Mouse (Mus musculus) midbrain, embryonic 14.5 days (tissue): ENCODE measurements around the gene Rnase4. TPM values are rescaled to one million over a fixed set of nuclear protein-coding genes. Genes with fewer than 3 reads are reported as not detected.

ENCODE experiments used
- ATAC-seq: fragments of 200-750 bp; cut with Nextera tagmentation; 2 replicates; pipeline ENCODE4 v1.8.0; 2017; ENCODE audit warnings: moderate number of reproducible peaks, moderate library complexity; ENCODE audit not compliant: low FRiP score, low TSS enrichment
- DNase-seq: peaks from one replicate; pipeline ENCODE4 v3.0.0-alpha.2; 2015
- H3K27ac ChIP-seq: fragments of 300-500 bp; sonication (generic); replicated peaks from 2 replicates; pipeline ENCODE4 v1.5.1; 2014; ENCODE audit warnings: mild to moderate bottlenecking, low read depth, low read length, moderate library complexity
- H3K27me3 ChIP-seq: fragments of 300-500 bp; sonication (generic); 2 replicates; pipeline ENCODE4 v1.6.1; 2014; ENCODE audit warnings: low read length, control low read depth, mixed read lengths; ENCODE audit not compliant: control insufficient read depth, insufficient read depth
- H3K36me3 ChIP-seq: fragments of 300-500 bp; sonication (generic); 2 replicates; pipeline ENCODE4 v1.6.1; 2014; ENCODE audit warnings: low read length, control low read depth; ENCODE audit not compliant: control insufficient read depth, insufficient read depth
- H3K4me1 ChIP-seq: fragments of 300-500 bp; sonication (generic); 2 replicates; pipeline ENCODE4 v1.6.1; 2014; ENCODE audit warnings: mild to moderate bottlenecking, antibody characterized with exemption, low read length, control low read depth; ENCODE audit not compliant: control insufficient read depth, insufficient read depth
- H3K4me2 ChIP-seq: fragments of 300-500 bp; sonication (generic); 2 replicates; pipeline ENCODE4 v1.6.1; 2014; ENCODE audit warnings: mild to moderate bottlenecking, low read length, moderate library complexity
- H3K4me3 ChIP-seq: fragments of 300-500 bp; sonication (generic); replicated peaks from 2 replicates; pipeline ENCODE4 v1.5.1; 2014; ENCODE audit warnings: low read depth, low read length
- H3K9ac ChIP-seq: fragments of 300-500 bp; sonication (generic); replicated peaks from 2 replicates; pipeline ENCODE4 v1.6.1; 2014; ENCODE audit warnings: mild to moderate bottlenecking, low read length, moderate library complexity
- H3K9me3 ChIP-seq: fragments of 300-500 bp; sonication (generic); 2 replicates; pipeline ENCODE4 v1.6.1; 2016; ENCODE audit warnings: low read length, control low read depth, mixed read lengths; ENCODE audit not compliant: control insufficient read depth
- WGBS: fragments of 180-500 bp; shearing (Covaris S2); extraction: QIAGEN DNeasy Blood & Tissue Kit; methylation state at CpG from one replicate; pipeline ENCODE4 v1.1.7; 2014; 5-methylcytosine and 5-hydroxymethylcytosine counted together
- polyA plus RNA-seq: library from polyadenylated mRNA; unstranded; fragments of >200 nt; fragmentation: Nextera tagmentation; extraction: Ambion mirVana; gene quantifications from 2 replicates; pipeline ENCODE4 v1.2.1, GENCODE M21; 2014

The Rnase4 gene
- polyA plus RNA-seq, 1 experiment from 2014 or later, result 12.7 TPM

GRCm38 (mm10) chr14:51106449-51106967 is 15.6 kb downstream of the Rnase4 start:
- H3K4me2 ChIP-seq, result no peak overlapping the region
- no peaks in the 10 kb centered on the region for H3K4me1 ChIP-seq
- no peak for ATAC-seq

GRCm38 (mm10) chr14:51111966-51112365 is 21.1 kb downstream of the Rnase4 start:
- Histone ChIP-seq H3K27me3 (no peaks in the 10 kb centered on the region), H3K4me1 (no peaks in the 10 kb centered on the region), H3K36me3 (no peaks in the 10 kb centered on the region), H3K9ac (no peak overlapping the region), H3K4me3 (no peak overlapping the region), H3K9me3 (no peaks in the 10 kb centered on the region), H3K4me2 (no peak overlapping the region), H3K27ac (no peak overlapping the region)
- ATAC-seq, result no peak
- 86% methylated on average over 3 of the region's 3 CpGs for WGBS
- no peak for DNase-seq

More at GRCm38 (mm10) chr14:51106449-51106967, 15.6 kb downstream of the Rnase4 start:
- Histone ChIP-seq H3K27ac (no peak overlapping the region), H3K4me3 (no peak overlapping the region), H3K27me3 (no peaks in the 10 kb centered on the region), H3K9ac (no peak overlapping the region), H3K36me3 (no peaks in the 10 kb centered on the region), H3K9me3 (no peaks in the 10 kb centered on the region)
- DNase-seq, result no peak

GRCm38 (mm10) chr14:51113476-51113875 is 22.6 kb downstream of the Rnase4 start:
- no peak overlapping the region for H3K9ac ChIP-seq
- H3K4me3 ChIP-seq, result no peak overlapping the region
- ATAC-seq (no peak), DNase-seq (no peak)
- H3K27ac ChIP-seq, result no peak overlapping the region
- H3K9me3 ChIP-seq, result no peaks in the 10 kb centered on the region
- H3K4me2 ChIP-seq, result no peak overlapping the region
- no peaks in the 10 kb centered on the region for H3K36me3 ChIP-seq
- no peaks in the 10 kb centered on the region for H3K27me3 ChIP-seq
- 26% methylated on average over 9 of the region's 9 CpGs for WGBS
- no peaks in the 10 kb centered on the region for H3K4me1 ChIP-seq

GRCm38 (mm10) chr14:51113916-51114560 is 23.2 kb downstream of the Rnase4 start, which contains the start of gene Eddm3b:
Eddm3b (plus strand) TSS chr14:51114426.
- no peak within 1 kb of the TSS for H3K4me3 ChIP-seq
- no peaks in the 10 kb centered on the region for H3K36me3 ChIP-seq
- WGBS, result 35% methylated on average over 12 of the region's 12 CpGs
- H3K27ac ChIP-seq, result no peak within 1 kb of the TSS
- DNase-seq, result no peak
- no peak within 1 kb of the TSS for H3K4me2 ChIP-seq
- H3K9ac ChIP-seq, result no peak within 1 kb of the TSS
- ATAC-seq, result no peak
- H3K9me3 ChIP-seq, result no peaks in the 10 kb centered on the region
- no peaks in the 10 kb centered on the region for H3K4me1 ChIP-seq
- H3K27me3 ChIP-seq, result no peaks in the 10 kb centered on the region

GRCm38 (mm10) chr14:51125684-51126083 is 34.8 kb downstream of the Rnase4 start:
- H3K4me3 ChIP-seq, result no peak overlapping the region
- no peaks in the 10 kb centered on the region for H3K36me3 ChIP-seq
- no peaks in the 10 kb centered on the region for H3K9me3 ChIP-seq
- WGBS, result 89% methylated on average over 6 of the region's 6 CpGs
- H3K9ac ChIP-seq, result no peak overlapping the region
- H3K4me2 ChIP-seq, result no peak overlapping the region
- DNase-seq, result no peak
- H3K27me3 ChIP-seq, result no peaks in the 10 kb centered on the region
- no peak for ATAC-seq
- H3K4me1 ChIP-seq, result no peaks in the 10 kb centered on the region
- H3K27ac ChIP-seq, result no peak overlapping the region

- H3K4me3 ChIP-seq, result no peak overlapping the region
- no peak overlapping the region for H3K4me2 ChIP-seq
- H3K9ac ChIP-seq, result no peak overlapping the region
- no peak for DNase-seq
- no peaks in the 10 kb centered on the region for H3K9me3 ChIP-seq
- no peaks in the 10 kb centered on the region for H3K4me1 ChIP-seq
- no peak overlapping the region for H3K27ac ChIP-seq
- no peaks in the 10 kb centered on the region for H3K27me3 ChIP-seq
- peak; percentile 26; the same call in 1 of the 2 replicates for ATAC-seq
- WGBS, result 69% methylated on average over 2 of the region's 2 CpGs
- no peaks in the 10 kb centered on the region for H3K36me3 ChIP-seq
Measured at GRCm38 (mm10) chr14:51127648-51128258, 36.9 kb downstream of the Rnase4 start.

- no peak for ATAC-seq
- 87% methylated on average over 9 of the region's 9 CpGs for WGBS
Measured at GRCm38 (mm10) chr14:51128775-51129623, 38.1 kb downstream of the Rnase4 start.

GRCm38 (mm10) chr14:51129624-51129975 is 38.7 kb downstream of the Rnase4 start:
- H3K4me2 ChIP-seq, result no peak overlapping the region
- DNase-seq (no peak), ATAC-seq (no peak)
- no peak overlapping the region for H3K27ac ChIP-seq
- no peaks in the 10 kb centered on the region for H3K9me3 ChIP-seq
- H3K4me1 ChIP-seq, result no peaks in the 10 kb centered on the region
- H3K9ac ChIP-seq, result no peak overlapping the region
- 83% methylated on average over 4 of the region's 4 CpGs for WGBS
- no peaks in the 10 kb centered on the region for H3K27me3 ChIP-seq
- no peaks in the 10 kb centered on the region for H3K36me3 ChIP-seq
- H3K4me3 ChIP-seq, result no peak overlapping the region

More at GRCm38 (mm10) chr14:51128775-51129623, 38.1 kb downstream of the Rnase4 start:
- Histone ChIP-seq H3K4me3 (no peak overlapping the region), H3K27ac (no peak overlapping the region), H3K36me3 (no peaks in the 10 kb centered on the region), H3K4me1 (no peaks in the 10 kb centered on the region), H3K9ac (no peak overlapping the region), H3K9me3 (no peaks in the 10 kb centered on the region), H3K4me2 (no peak overlapping the region), H3K27me3 (no peaks in the 10 kb centered on the region)
- no peak for DNase-seq
